Mouse (Mus musculus): Measurements from ENCODE around the gene Wdr93. TPM values are rescaled to one million over a fixed set of nuclear protein-coding genes. Genes with fewer than 3 reads are reported as not detected.

Wdr93 gene
- total and polyA plus RNA-seq, 3 experiments, result 0.75 to 1.3 (median 1.2) TPM

DNA sequence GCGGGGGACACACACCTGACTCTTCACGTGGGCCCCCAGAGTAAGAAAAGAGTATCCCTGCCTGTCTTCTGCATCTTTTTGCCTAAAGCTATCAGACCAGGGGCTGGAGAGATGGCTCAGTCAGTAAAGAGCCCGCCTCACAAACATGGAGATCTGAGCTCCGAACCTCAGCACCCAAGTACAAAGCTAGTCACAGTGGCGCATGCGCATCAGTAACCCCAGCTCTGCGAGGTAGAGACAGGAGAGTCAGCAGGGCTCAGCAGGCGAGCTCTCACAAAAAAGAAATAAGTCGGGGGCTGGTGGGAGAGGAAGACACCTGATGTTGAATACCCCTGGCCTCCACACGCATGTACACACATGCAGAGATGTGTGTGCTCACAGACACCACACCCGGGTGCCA is 77.0 kb downstream of the Wdr93 start:
- Histone ChIP-seq H3K36me3 (replicated peaks in 1 of 2; ENCODE audit: control insufficient read depth in 1 of 2, insufficient read depth in 1 of 2, low read length in 1 of 2) (no peaks in the 10 kb centered on the region), H3K9me3 (replicated peaks; ENCODE audit: low read length) (no peaks in the 10 kb centered on the region), H3K79me2 (replicated peaks; ENCODE audit: control insufficient read depth, extremely low read depth, insufficient read depth, poor library complexity, severe bottlenecking) (no peaks in the 10 kb centered on the region), H3K27ac (ENCODE audit: insufficient read depth, low read depth) (no peak overlapping the region), H3K4me1 (ENCODE audit: control insufficient read depth in 1 of 2, insufficient read depth in 2 of 2) (no peaks in the 10 kb centered on the region), H3K27me3 (replicated peaks) (peaks cover 21% of the 10 kb centered on the region), H3K4me2 (ENCODE audit: insufficient read depth, low read depth, poor library complexity, severe bottlenecking) (no peak overlapping the region), H3K4me3 (replicated peaks in 1 of 3; ENCODE audit: low read depth in 2 of 3, low read length in 2 of 3, poor library complexity in 1 of 3) (no peak overlapping the region), H3K9ac (ENCODE audit: insufficient read depth, low read depth) (no peak overlapping the region)
- no peak for DNase-seq (ENCODE audit: extremely low read depth)
- in situ Hi-C loops (cut with MboI; ENCODE audit: low pct_ligation_motif_present, low pct_unique_long_range_greater_than_20kb, low sequenced_read_pairs), result no loop called here
- TF ChIP-seq SMC3 (IDR thresholded peaks at IDR 0.05; ENCODE audit: low read depth, low read length) (no peak), NELFE (IDR thresholded peaks at IDR 0.05; ENCODE audit: low read depth, low read length) (no peak), USF1 (IDR thresholded peaks at IDR 0.05; ENCODE audit: low read depth, low read length) (no peak), CHD2 (IDR thresholded peaks at IDR 0.05; ENCODE audit: low read length) (no peak), ZMIZ1 (IDR thresholded peaks at IDR 0.05; ENCODE audit: low read depth, low read length) (no peak), MYC (IDR thresholded peaks at IDR 0.05; ENCODE audit: low read depth, low read length) (no peak), MAZ (IDR thresholded peaks at IDR 0.05; ENCODE audit: low read depth, low read length) (no peak), IRF4 (IDR thresholded peaks at IDR 0.05; ENCODE audit: low read depth, low read length) (no peak), PAX5 (IDR thresholded peaks at IDR 0.05; ENCODE audit: low read length) (no peak), BHLHE40 (IDR thresholded peaks at IDR 0.05; ENCODE audit: low read depth, low read length) (no peak), POLR2AphosphoS2 (IDR thresholded peaks at IDR 0.05; ENCODE audit: low read depth, low read length) (no peak), ZNF384 (IDR thresholded peaks at IDR 0.05; ENCODE audit: low read depth, low read length) (no peak), USF2 (conservative IDR thresholded peaks at IDR 0.05; ENCODE audit: low read depth, low read length) (no peak), UBTF (IDR thresholded peaks at IDR 0.05; ENCODE audit: low read depth, low read length) (no peak), MEF2A (IDR thresholded peaks at IDR 0.05; ENCODE audit: borderline replicate concordance, low read depth, low read length) (no peak), KAT2A (IDR thresholded peaks at IDR 0.05; ENCODE audit: insufficient replicate concordance, low read length) (no peak), TBP (conservative IDR thresholded peaks at IDR 0.05; ENCODE audit: low read depth, low read length) (no peak), EP300 (IDR thresholded peaks at IDR 0.05; ENCODE audit: low read length) (no peak), MAFK (IDR thresholded peaks at IDR 0.05; ENCODE audit: insufficient replicate concordance, low read length) (no peak)
- dilution Hi-C loops (cut with MboI; ENCODE audit: extremely low pct_ligation_motif_present, extremely low pct_unique_long_range_greater_than_20kb, low sequenced_read_pairs), result no loop called here

DNA sequence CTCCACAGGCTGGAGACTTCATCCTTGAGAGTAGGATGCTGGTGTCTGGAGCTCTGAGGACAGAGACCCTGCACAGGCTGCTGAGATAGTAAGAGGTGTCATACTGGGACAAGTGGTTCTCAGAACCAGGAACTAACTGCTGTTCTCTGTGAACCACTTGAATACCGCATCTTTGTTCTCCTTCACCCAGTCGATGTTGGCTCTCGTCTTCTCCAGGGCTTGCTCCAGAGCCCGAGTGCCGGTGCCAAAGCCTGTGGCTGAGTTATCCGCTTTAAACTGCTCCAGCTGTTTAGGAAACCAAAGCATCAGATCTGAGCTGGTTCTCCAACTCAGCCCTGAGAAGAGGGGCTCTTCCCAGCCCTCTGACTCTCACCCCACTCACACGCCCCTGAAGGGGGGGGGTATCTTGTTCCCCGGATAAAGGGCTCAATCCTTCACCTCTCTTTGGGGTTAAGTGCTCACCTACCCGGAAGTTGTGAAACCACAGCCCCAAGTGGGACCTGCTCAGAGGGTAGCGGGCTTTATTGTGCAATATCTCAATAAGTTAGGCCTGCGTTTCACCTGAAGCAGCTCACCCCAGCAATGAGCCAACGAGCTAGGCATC is 79.2 kb downstream of the Wdr93 start:
- no peaks in the 10 kb centered on the region for H3K4me1 ChIP-seq (ENCODE audit: control insufficient read depth in 1 of 2, insufficient read depth in 2 of 2)
- H3K9me3 ChIP-seq (replicated peaks; ENCODE audit: low read length), result no peaks in the 10 kb centered on the region
- no peak overlapping the region for H3K4me2 ChIP-seq (ENCODE audit: insufficient read depth, low read depth, poor library complexity, severe bottlenecking)
- H3K27me3 ChIP-seq (replicated peaks), result peaks cover 27% of the 10 kb centered on the region
- no peaks in the 10 kb centered on the region for H3K36me3 ChIP-seq (replicated peaks in 1 of 2; ENCODE audit: control insufficient read depth in 1 of 2, insufficient read depth in 1 of 2, low read length in 1 of 2)
- dilution Hi-C loops (cut with MboI; ENCODE audit: extremely low pct_ligation_motif_present, extremely low pct_unique_long_range_greater_than_20kb, low sequenced_read_pairs), result no loop called here
- H3K79me2 ChIP-seq (replicated peaks; ENCODE audit: control insufficient read depth, extremely low read depth, insufficient read depth, poor library complexity, severe bottlenecking), result no peaks in the 10 kb centered on the region
- no peak overlapping the region for H3K9ac ChIP-seq (ENCODE audit: insufficient read depth, low read depth)
- H3K4me3 ChIP-seq (replicated peaks in 1 of 3; ENCODE audit: low read depth in 2 of 3, low read length in 2 of 3, poor library complexity in 1 of 3), result no peak overlapping the region
- no peak for DNase-seq (ENCODE audit: extremely low read depth)
- no peak for TF ChIP-seq USF2 (conservative IDR thresholded peaks at IDR 0.05; ENCODE audit: low read depth, low read length)
- TF ChIP-seq ZMIZ1 (IDR thresholded peaks at IDR 0.05; ENCODE audit: low read depth, low read length), result no peak
- no peak for TF ChIP-seq MYC (IDR thresholded peaks at IDR 0.05; ENCODE audit: low read depth, low read length)
- TF ChIP-seq E2F4 (IDR thresholded peaks at IDR 0.05; ENCODE audit: insufficient replicate concordance, low read depth, low read length), result no peak
- TF ChIP-seq POLR2A (IDR thresholded peaks at IDR 0.05; ENCODE audit: low read depth, low read length), result no peak
- TF ChIP-seq ELF1 (IDR thresholded peaks at IDR 0.05; ENCODE audit: low read depth, low read length), result no peak
- TF ChIP-seq MAFK (IDR thresholded peaks at IDR 0.05; ENCODE audit: insufficient replicate concordance, low read length), result no peak
- no peak for TF ChIP-seq TCF12 (IDR thresholded peaks at IDR 0.05; ENCODE audit: low read depth, low read length)
- no peak for TF ChIP-seq NRF1 (IDR thresholded peaks at IDR 0.05; ENCODE audit: low read depth, low read length)
- TF ChIP-seq HCFC1 (IDR thresholded peaks at IDR 0.05; ENCODE audit: low read depth, low read length), result no peak
- in situ Hi-C loops (cut with MboI; ENCODE audit: low pct_ligation_motif_present, low pct_unique_long_range_greater_than_20kb, low sequenced_read_pairs), result no loop called here
- no peak overlapping the region for H3K27ac ChIP-seq (ENCODE audit: insufficient read depth, low read depth)
